Mouse (Mus musculus): ENCODE measurements around the gene Odf4.
"Not testable (repeated sequence)": the region's sequence is repeated elsewhere in the genome, so short reads cannot be mapped to it uniquely, and the experiment has no call there.

Gene Odf4

GRCm38 (mm10) chr11:68926981-68927380, at the start of gene Odf4:
Odf4 (minus strand) TSS chr11:68927081.
- DNase-seq = no peak

DNA sequence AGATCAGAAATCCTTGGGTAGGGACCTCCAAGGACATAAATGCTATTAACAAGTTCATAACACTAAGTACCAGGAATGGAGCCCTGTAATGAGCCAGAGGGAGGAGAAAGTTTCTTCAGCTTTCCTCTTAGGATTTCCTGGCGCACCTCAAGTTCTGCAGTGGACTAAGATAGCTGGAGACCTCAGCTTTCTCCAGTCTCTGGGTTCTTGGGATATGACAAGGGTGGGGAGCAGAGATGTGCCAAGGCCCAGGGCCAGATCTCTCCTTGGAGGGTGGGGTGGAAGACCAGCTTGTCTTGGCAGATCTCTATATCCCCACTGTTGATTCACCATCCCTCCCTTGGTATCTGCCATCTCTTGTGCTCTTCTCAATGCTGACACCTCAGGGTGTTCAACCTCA, 48.7 kb upstream of the Odf4 start:
- no peak for DNase-seq

GRCm38 (mm10) chr11:68975085-68975484, 48.2 kb upstream of the Odf4 start, which contains the start of gene Rangrf:
Rangrf (minus strand) TSS chr11:68975185.
- DNase-seq = no peak

- no peak for DNase-seq
Observed at GRCm38 (mm10) chr11:68974059-68974450, 47.2 kb upstream of the Odf4 start.

DNA sequence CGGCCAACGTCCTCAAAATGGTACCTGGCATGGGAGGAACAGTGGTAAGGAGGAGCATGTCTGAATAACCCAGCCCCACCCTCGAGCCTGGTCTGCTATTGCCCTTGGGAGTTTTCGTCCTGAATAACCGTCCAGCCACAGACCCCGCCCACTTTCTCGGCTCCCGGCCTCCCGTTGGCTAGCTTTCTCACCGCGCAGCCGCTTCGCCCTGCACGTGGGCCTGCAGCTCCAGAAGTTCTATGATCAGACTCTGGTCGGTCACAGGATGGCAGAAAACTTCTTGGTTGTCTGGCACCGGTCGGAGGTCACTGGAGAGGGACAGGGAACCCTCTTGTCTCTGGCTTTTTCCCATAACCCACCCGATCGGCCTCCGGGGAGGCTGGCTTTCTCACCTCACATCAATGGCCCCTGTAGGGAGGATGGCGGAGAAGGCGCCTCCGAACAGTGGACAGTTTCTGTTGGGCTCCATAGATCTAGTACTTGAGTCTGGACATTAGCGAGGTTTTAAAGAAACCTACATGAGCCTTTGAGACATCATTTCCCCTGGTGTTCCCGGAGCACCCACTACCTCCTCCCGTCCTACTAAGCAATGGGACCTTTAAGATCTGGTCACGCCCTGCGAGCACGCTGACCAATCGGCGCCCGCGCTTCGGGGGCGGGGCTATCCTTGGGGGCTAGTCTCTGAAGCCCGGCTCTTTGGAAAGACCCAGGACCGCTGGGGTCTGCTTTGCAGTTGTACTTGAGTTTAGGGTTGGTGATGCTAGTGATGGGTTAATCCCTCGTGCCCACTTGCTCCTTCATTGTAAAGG, 46.6 kb upstream of the Odf4 start:
- peak; percentile 89 to 90 for DNase-seq

GRCm38 (mm10) chr11:68970232-68970631, 43.4 kb upstream of the Odf4 start:
- DNase-seq = no peak

GRCm38 (mm10) chr11:68968752-68969151, 41.9 kb upstream of the Odf4 start:
- no peak for DNase-seq

DNA sequence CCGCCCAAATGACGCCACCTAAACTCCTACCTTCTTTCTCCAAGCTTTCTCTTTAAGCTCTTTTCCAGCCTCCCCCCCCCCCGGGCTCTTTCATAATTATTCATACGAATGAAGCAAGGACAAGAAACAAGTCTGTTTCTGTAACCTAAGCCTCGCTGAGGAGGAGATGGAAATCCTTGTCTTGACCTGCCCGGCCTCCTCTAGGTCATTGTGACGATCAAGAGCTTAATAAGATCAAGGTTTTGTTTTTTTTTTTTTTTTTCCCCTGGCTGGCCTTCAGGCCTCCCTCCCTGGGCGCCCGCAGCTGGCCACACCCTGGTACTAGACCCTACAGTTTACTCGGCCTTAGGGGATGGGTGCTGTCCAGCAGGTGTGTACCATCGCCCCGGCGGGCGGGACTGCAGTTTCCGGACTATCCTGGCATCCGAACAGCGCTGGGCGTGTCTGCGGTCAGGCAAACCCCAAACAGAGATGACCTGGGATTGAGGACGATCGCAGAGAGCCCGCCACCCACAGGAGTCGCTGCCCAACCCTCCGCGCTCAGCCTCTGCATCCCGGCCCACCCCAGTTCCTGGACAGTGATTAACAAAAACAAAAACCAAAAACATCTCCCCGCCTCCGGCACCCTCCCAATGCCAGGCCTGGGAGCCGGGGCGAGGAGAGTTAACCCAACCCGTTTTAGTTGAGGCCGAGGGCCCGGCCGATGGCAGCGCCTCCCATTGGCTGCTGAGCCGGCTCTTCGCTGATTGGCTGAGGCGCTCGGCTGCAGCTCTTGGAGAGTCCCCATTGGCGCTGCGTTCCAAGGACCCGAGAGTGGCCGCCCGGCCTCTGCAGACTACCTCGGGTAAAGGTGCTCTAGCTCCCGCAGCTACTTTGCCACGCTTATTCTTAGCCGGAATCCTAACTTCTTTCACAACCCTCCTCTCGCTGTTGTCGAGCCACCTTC, 40.7 kb upstream of the Odf4 start, which contains the start of gene Slc25a35:
Gene Slc25a35 (plus strand): TSS at position 795 of the 946 bp plus-strand sequence.
- DNase-seq = peak; percentile 92 to 93

GRCm38 (mm10) chr11:68966554-68966953, 39.7 kb upstream of the Odf4 start:
- no peak for DNase-seq

DNA sequence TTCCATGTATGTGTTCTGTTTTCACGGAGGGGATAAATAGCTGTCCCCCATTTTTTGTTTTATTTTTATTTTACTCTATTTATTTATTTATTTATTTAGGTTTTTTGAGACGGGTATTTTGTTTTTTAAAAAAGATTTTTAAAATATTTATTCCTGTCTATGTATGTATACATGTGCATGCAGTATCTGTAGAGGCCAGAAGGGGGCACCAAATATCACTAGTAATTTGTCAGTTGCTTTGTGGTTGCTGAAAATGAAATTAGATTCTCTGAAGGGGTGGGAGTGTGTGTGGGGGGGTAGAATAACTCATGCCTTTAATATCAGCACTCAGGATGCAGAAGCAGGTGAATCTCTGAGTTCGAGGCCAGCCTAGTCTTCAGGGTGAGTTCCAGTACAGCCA, 39.0 kb upstream of the Odf4 start:
- DNase-seq = peak; percentile 85 to 90

DNA sequence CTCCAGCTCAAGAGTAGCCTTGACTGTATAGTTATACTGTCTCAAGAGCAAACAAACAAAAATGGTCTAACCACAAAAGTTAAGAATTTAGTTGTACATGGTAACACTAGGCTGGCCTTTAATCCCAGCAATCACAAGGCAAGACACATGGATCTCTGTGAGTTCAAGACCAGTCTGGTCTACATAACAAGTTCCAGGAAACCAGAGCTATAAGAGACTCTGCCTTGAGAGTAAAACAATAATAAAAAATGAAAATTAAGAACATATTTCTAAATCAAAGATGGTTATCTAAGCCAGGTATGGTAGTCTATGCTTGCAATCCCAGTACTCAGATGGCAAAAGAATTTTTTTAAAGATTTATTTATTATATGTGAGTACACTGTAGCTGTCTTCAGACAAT, 38.2 kb upstream of the Odf4 start:
- no peak for DNase-seq

GRCm38 (mm10) chr11:68963405-68963804, 36.5 kb upstream of the Odf4 start:
- DNase-seq = no peak

- DNase-seq = not testable (repeated sequence)
Observed at GRCm38 (mm10) chr11:68962159-68962558, 35.3 kb upstream of the Odf4 start.

- DNase-seq = no peak
Observed at GRCm38 (mm10) chr11:68961596-68961995, 34.7 kb upstream of the Odf4 start.

- no peak for DNase-seq
Observed at GRCm38 (mm10) chr11:68957971-68958370, 31.1 kb upstream of the Odf4 start.

- DNase-seq = no peak
Observed at GRCm38 (mm10) chr11:68957308-68957707, 30.4 kb upstream of the Odf4 start, which contains the start of gene Arhgef15. Arhgef15 (minus strand) TSS chr11:68957480.

DNA sequence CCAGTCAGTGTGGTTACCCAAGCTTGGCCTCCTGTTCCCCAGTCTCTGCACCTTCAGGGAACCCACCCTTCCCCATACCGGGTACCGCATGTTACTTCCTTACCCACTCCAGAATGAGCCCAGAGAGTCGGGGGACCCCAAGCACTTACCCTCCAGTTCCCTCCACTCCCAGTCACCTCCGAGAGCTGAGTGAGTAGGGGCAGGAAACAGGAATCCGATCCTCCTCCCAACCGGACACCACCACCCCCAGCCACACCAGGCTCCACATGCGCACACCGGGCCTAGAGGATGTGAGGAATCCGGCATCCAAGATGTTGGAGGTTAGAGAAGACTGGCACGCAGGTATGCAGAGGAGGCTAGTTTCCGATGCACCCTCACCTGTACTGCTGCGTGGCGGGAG, 29.8 kb upstream of the Odf4 start:
- DNase-seq = no peak

DNA sequence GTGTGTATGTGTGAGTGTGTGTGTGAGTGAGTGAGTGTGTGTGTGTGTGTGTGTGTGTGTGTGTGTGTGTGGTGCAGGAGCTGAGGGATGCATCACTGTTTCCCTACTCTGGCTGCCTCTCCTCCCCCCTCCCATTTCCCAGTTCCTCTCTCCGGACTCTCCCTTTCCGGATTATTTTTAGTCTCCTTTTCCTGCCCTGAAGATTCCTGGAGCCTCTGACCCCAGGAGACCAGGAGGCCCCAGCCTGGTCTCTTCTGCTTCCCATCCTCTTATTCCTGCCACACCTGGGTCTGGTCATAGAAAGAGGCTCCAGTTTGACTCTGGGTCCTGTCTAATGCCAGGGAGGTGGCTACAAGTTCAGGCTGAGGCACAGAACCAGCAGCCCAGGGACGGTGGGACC, 29.2 kb upstream of the Odf4 start:
- no peak for DNase-seq

DNA sequence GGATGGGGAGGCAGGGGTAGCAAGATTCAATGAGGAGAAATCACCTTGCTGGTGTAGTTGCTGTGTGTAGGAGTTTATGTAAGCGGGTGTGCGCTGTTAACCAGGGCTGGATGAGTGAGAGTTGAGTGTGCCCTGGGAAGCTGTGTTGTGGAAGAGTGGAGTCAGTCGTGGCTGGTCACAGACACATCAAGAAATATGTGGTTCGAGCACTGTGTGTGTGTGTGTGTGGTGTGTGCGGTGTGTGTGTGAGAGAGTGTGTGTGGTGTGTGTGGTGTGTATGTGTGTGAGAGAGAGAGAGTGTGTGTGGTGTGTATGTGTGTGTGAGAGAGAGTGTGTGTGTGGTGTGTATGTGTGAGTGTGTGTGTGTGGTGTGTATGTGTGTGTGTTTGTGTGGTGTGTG, 28.6 kb upstream of the Odf4 start:
- no peak for DNase-seq

- no peak for DNase-seq
Observed at GRCm38 (mm10) chr11:68954408-68954807, 27.5 kb upstream of the Odf4 start.

- no peak for DNase-seq
Observed at GRCm38 (mm10) chr11:68953903-68954302, 27.0 kb upstream of the Odf4 start.

DNA sequence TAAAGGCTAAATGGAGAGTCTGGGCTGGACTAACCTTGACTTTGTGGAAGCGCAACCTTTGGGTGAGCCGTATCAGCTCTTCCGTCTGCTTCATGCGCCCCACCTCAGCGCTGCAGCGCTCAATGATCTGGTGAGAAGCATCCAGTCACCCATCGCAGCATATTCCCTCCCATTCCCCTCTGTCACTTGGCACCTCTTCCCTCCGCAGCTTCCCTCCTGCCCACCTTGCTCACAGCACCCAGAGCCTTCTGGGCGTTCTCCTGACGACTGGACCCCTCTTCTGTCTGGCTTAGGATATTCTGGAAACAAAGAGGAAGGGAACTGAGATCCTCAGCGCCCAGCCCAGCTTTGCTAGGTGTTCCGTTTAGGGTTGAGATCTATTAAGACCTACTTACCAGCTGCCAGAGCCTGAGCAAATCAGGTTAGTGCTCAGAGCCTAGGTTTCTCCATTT, 20.7 kb upstream of the Odf4 start:
- DNase-seq = peak; percentile 72 to 75

- DNase-seq = peak; percentile 35 to 46
Observed at GRCm38 (mm10) chr11:68946806-68947440, 20.0 kb upstream of the Odf4 start.
